Mouse (Mus musculus) adrenal gland, adult 8-10 months (tissue): Measurements from ENCODE around the gene Pcbp4. TPM values are rescaled to one million over a fixed set of nuclear protein-coding genes. Genes with fewer than 3 reads are reported as not detected.
"Not testable (repeated sequence)": the region's sequence is repeated elsewhere in the genome, so short reads cannot be mapped to it uniquely, and the experiment has no call there.

Source experiments
- DNase-seq: peaks from one replicate; pipeline ENCODE4 v3.0.0; 2022
- total RNA-seq, 4 experiments: library from RNA; stranded (reverse); gene quantifications; 2 replicates each; pipeline ENCODE4 v1.2.4; 2022

Gene Pcbp4
- total RNA-seq, 4 experiments from 2014 or later = 20.4 to 47.9 (median 34.8) TPM

DNA sequence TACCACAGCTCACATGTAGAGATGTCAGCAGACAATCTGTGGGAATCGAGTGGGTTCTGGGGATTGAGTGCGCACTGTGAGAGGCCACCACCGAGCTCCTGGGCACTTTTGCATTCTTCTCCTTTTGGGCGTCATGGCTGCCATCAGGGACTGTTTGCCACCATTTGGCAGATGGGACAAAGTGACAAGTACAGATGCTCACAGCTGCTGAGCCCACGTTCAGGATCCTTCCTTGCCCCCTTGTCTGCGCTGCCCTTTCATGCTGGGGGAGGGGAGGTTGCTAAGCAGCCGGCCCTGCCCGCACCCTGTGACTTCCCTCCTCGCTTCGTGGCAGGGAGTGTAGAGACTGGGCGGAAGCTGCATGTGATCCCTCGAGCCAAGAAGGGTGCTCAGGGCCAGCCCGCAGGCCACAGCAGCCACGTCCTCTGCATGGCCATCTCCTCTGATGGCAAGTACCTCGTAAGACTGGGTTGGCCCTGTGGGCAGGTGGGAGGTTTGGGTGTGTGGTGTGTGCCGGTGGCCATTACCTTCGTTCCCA lies 29.6 kb downstream of the Pcbp4 start:
- DNase-seq = no peak

DNA sequence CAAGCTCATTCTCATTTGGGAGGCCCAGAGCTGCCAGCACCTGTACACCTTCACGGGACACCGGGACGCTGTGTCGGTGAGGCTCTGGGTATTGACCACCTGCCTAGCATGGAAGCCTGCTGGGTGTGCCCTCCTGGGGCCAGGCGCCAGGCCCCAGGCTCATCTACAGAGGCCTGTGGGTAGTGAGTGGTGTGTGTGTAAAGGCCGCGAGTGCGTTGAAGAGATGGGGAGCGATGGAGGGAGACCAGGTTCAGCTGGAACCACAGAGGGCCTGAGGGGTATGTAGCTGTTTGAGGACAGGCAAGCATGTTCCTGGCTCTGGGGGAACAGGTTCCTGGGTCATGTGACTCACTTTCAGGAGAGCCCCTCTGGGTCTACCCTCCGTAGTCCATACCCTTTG lies 30.0 kb downstream of the Pcbp4 start:
- DNase-seq = no peak

DNA sequence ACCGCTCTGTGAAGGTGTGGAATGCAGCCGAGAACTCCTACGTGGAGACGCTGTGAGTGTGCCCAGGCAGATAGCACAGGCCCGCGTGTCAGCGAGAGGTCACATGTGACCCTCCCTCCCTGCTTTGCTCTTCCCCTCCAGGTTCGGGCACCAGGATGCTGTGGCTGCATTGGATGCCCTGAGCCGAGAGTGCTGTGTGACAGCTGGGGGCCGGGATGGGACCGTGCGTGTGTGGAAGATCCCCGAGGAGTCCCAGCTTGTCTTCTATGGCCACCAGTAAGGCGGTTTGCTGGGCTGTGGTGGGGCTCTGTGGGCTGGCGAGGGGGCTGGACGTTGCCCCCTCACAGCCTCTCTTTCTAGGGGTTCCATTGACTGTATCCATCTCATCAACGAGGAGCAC lies 30.5 kb downstream of the Pcbp4 start:
- no peak for DNase-seq

DNA sequence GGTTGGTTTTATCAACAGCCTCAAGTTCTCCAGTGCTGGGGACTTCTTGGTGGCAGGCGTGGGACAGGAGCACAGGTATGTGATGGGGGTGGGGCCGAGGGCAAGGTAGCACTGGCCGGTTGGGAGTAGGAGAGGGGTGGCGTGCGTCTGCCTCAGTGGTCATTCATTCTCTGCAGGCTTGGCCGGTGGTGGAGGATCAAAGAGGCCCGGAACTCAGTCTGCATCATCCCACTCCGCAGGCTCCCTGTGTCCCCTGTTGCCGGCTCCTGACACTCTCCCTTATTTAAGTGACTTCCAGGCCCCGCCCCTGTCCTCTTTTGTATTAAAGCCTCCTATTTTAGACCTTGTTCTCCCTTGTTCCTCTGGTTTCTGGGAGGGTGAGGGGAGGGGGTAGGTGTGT lies 32.0 kb downstream of the Pcbp4 start:
- DNase-seq = no peak

DNA sequence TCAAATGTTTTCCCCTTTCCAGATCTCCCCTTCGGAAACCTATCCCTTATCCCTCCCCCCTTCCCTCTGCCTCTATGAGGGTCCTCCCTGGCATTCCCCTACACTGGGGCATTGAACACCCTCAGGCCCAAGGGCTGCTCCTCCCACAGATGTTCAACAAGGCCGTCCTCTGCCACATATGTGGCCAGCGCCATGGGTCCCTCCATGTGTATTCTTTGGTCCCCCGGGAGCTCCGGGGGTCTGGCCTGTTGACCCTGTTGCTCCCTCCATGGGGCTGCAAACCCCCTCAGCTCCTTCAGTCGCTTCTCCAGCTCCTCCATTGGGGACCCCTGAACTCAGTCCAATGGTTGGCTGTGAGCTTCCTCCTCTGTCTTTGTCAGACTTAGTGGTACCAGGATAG lies 34.5 kb downstream of the Pcbp4 start:
- DNase-seq = not testable (repeated sequence)

DNA sequence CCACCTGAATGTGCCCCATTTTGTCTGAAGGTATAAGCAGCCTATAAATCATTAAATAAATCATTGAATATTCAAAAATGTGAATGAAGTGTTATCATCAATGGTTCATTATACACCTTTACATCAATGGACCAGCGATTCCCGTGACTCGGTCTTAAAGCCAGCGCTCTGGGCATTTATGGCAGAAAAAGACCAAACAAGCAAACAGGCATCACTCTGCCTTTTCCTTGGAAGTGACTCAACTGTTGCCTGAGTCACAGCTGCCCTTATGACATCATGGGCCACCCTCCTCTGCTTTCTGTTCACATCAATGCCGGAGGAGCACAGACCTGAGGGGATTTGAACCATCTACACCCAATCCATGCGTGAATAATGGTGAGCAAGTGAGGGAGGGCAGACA lies 46.6 kb downstream of the Pcbp4 start, which contains the start of gene Iqcf1:
Iqcf1 (plus strand) TSS at position 301 of the 400 bp plus-strand sequence.
- no peak for DNase-seq

DNA sequence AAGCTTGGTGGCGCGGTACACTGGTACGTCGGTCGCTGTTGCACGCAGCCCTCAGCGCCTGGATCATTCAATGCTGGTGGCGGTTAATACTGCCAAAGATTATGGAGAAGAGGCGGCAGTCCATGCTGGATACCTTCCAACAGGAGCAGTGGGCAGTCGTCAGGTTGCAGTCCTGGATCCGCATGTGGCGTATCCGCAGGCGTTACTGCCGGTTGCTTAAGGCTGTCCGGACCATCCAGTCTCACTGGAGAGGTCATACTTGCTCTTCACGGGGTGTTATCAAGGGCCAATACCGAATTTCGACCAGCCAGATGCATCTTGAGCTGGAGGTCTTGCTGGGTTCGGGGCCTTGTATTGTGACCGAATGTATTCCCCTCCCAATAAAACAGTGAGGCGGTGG lies 48.8 kb downstream of the Pcbp4 start:
- DNase-seq = no peak

DNA sequence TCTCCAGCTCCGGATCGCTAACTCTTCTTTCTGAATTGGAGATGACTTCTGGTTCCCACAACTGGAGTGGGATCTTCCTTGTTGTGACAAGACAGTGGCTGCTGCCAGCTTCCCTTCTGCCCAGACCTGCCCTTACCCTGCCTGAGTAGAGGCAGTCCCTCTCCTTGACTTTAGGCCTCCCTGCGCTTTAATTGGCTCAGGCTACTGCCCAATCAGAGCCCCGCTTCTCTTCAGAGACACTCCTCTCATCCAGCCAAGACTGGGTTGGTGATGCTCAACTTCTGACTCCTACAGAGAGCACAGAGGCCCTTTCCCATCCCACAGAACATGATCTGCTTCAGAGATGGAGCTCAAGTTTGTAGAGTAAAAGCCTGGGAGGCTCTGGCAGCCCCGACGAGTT lies 51.2 kb downstream of the Pcbp4 start:
- DNase-seq = no peak

DNA sequence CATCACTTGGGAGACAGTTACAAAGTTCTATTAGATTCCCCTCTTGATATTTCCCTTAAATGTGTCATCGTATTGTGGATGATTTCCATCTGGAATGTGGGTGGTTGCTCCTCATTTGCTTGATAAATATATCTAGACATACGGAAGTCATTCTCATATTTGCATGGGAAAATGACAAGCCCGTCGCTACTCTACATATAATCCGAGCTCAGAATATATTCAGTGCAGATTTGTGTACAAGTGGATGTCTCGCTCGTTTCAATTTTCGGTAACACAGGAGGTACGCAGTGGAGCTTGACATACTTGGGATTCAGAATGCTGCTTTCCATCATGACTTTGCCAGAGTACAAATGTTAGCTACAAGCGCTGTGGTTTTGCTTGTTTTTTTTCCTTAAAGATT lies 56.3 kb downstream of the Pcbp4 start:
- DNase-seq = no peak

DNA sequence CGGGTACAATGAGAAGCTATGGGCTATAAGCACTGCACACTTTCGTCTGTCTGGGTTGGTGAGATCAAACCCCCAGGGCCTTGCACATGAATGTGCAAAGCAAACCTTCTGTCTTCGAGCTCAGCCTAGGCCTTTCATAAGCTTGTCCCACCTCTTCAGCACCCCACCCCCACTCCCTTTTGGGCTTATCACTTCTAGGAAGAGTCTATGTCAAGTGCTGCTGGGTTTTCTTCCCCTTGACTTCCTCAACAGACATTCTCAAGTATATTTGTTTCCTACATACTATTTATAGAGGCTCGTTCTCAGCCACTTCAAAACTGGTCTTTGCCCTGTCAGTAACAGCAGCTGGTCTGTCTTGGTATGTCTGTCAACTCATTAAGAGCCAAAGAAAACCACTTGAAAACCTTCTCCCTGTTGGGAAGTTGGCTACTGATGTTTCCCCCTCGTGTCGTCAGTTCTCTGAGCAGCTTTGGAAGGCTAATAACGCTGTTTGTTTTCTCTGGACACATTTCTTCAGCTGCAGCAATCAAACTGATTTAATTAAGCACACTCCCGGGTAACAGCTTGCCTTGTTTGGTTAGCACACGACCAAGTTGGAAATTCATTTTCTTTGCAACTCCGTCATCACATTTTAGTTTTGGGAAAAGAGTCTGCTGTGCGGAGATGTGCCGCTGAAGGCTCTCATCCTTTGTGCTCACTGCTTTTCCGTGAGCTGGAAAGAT lies 59.8 kb downstream of the Pcbp4 start:
- DNase-seq = no peak

DNA sequence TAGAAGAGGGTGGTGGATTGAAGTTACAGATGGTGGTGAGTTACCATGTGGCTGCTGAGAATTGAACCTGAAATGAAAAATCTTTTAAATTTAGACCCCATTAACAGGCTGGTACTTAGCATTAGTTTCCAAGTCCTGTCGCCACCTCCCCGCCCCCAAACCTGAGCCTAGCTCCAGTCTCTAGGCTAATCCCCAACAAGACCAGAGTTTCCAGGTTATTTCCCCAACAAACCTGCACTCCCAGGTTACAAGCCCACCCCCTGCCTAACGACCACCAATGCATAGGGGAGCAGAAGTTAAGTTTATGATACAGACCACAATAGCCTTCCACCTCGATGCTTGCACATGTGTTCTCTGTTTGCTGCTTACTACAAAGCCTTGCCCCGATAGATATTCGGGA lies 60.5 kb downstream of the Pcbp4 start:
- no peak for DNase-seq

Other genes starting within 250 kb of the Pcbp4 start
- 1 to 10 TPM in 3 of 4 experiments, under 1 TPM in 1; 0.98 to 2.7 (median 1.5) TPM for gene Tlr9, start 230.7 kb upstream of the Pcbp4 start, total RNA-seq
- 1,000 to 10,000 TPM in 3 of 4 experiments, 100 to 1,000 TPM in 1; 739 to 2,154 (median 1,752) TPM for gene Alas1, start 204.6 kb upstream of the Pcbp4 start, total RNA-seq
- 1 to 10 TPM; 3.9 to 6.5 (median 5.5) TPM for gene Poc1a, start 172.2 kb upstream of the Pcbp4 start, total RNA-seq
- gene Dusp7, start 84.7 kb upstream of the Pcbp4 start, total RNA-seq = 10 to 100 TPM; 13.1 to 22.0 (median 18.4) TPM
- 100 to 1,000 TPM; 369 to 422 (median 377) TPM for gene Rpl29, start 23.8 kb upstream of the Pcbp4 start, total RNA-seq
- 10 to 100 TPM; 15.4 to 21.4 (median 18.2) TPM for gene Acy1, start 15.0 kb upstream of the Pcbp4 start, total RNA-seq
- gene Abhd14b, start 5.8 kb upstream of the Pcbp4 start, total RNA-seq = 10 to 100 TPM; 46.4 to 65.7 (median 49.1) TPM
- gene Abhd14a, start 5.6 kb upstream of the Pcbp4 start, total RNA-seq = 10 to 100 TPM; 24.8 to 32.3 (median 26.4) TPM
- gene Gpr62, start 12.6 kb downstream of the Pcbp4 start, total RNA-seq = under 1 TPM; 0.28 to 0.62 (median 0.46) TPM
- 10 to 100 TPM; 34.2 to 53.4 (median 35.9) TPM for gene Rrp9, start 22.7 kb downstream of the Pcbp4 start, total RNA-seq
- 10 to 100 TPM; 40.6 to 86.0 (median 52.7) TPM for gene Parp3, start 23.7 kb downstream of the Pcbp4 start, total RNA-seq
- not detected for gene Iqcf1, start 46.7 kb downstream of the Pcbp4 start, total RNA-seq
- gene Iqcf5, start 61.3 kb downstream of the Pcbp4 start, total RNA-seq = not detected
- gene Iqcf3, start 108.3 kb downstream of the Pcbp4 start, total RNA-seq = not detected
- not detected for gene Iqcf4, start 117.7 kb downstream of the Pcbp4 start, total RNA-seq
- gene Iqcf6, start 173.3 kb downstream of the Pcbp4 start, total RNA-seq = not detected
- not detected for gene Grm2, start 202.8 kb downstream of the Pcbp4 start, total RNA-seq
- 100 to 1,000 TPM; 123 to 161 (median 141) TPM for gene Tex264, start 232.6 kb downstream of the Pcbp4 start, total RNA-seq